Mouse (Mus musculus) adipocyte (in vitro differentiated cells): Measurements from ENCODE around the gene Snx17.

Experiments used
- DNase-seq: peaks from one replicate; pipeline ENCODE4 v3.0.0-alpha.2; 2016; ENCODE audit warnings: low spot score

Gene Snx17

DNA sequence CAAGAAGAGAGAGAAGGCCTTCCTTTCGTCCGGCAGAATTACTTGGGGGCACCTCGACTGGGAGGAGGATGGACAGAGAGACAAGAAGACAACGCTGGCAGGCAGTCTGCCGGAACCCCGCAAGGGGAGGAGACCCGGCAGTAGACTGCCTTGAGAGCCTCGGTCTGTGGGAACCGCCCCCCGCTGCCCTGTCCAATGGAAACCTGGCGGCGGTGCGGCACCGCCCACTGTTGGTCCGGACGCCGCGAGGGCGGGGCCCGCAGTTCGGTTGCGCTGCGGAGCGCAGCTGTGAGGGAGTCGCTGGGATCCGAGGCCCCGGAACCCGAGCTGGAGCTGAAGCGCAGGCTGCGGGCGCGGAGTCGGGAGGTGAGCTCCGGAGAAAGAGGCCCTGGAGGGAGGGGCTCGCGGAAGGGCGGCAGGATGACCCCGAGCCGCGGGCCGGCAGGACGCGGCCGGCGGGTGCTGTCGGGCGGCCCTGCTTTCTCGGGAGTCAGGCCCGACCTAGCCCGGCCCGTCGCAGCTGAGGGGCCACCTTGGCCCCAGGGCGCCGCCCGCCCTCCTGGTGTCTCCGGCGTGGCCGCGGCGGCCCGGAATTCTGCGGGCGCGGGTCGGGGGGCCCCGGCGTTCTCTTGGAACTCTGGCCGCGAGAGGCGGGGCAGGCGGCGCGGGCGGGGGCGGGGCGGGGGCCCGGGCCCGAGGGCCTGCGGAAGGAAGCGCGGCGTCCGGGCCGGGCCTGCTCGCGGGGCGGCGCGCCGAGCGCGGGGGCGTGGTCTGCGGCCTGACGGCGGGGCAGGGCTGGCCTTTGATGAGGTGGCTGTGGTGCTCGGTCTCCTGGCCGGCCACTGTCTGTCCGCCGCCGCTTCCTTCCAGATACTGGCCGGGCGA, 47.9 kb downstream of the Snx17 start, which contains the start of the genes Nrbp1 and Gm9970:
Nrbp1 (plus strand) TSS at position 228 of the 885 bp plus-strand sequence.
Gm9970 (minus strand) TSS at position 596 of the 885 bp plus-strand sequence.
- peak; percentile 94 for DNase-seq

GRCm38 (mm10) chr5:31241522-31242034, 48.6 kb downstream of the Snx17 start:
- DNase-seq = no peak

DNA sequence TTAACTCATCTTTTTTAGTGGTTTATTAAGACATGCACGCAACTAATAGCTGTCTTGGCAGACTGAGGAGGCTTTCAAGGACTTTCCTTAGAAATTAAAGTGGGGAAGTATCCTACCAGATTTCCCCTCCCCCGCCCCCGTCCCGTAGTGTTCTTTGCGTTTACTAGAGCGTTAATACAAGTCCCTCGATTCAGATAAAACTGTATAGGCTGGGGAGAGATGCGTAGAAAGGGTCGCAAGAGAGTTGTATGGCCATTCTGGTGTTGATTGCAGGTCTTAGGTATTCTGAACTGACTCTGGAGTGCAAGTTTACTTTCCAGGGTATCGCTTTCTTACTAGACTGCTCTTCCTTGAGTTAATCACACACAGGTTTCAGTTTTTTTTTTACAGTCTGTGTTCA, 49.2 kb downstream of the Snx17 start:
- DNase-seq = no peak
